Mouse (Mus musculus) kidney, embryonic 15.5 days (tissue): ENCODE results near the gene Birc5. TPM values are rescaled to one million over a fixed set of nuclear protein-coding genes. Genes with fewer than 3 reads are reported as not detected.

Source experiments
- ATAC-seq: fragments of 200-750 bp; cut with Nextera tagmentation; replicated peaks from 2 replicates; pipeline ENCODE4 v1.8.0; 2017; ENCODE audit warnings: moderate TSS enrichment; ENCODE audit not compliant: low FRiP score
- H3K27ac ChIP-seq: fragments of 300-500 bp; sonication (generic); 2 replicates; pipeline ENCODE4 v1.5.1; 2015; ENCODE audit warnings: mild to moderate bottlenecking, inconsistent platforms
- H3K27me3 ChIP-seq: fragments of 300-500 bp; sonication (generic); 2 replicates; pipeline ENCODE4 v1.6.1; 2015; ENCODE audit warnings: inconsistent platforms
- H3K36me3 ChIP-seq: fragments of 300-500 bp; sonication (generic); 2 replicates; pipeline ENCODE4 v1.6.1; 2015; ENCODE audit warnings: inconsistent platforms
- H3K4me1 ChIP-seq: fragments of 300-500 bp; sonication (generic); 2 replicates; pipeline ENCODE4 v1.6.1; 2015; ENCODE audit warnings: inconsistent platforms
- H3K4me2 ChIP-seq: fragments of 300-500 bp; sonication (generic); 2 replicates; pipeline ENCODE4 v1.6.1; 2015; ENCODE audit warnings: moderate library complexity, mild to moderate bottlenecking, inconsistent platforms
- H3K4me3 ChIP-seq: fragments of 300-500 bp; sonication (generic); replicated peaks from 2 replicates; pipeline ENCODE4 v1.5.1; 2015; ENCODE audit warnings: mild to moderate bottlenecking, inconsistent platforms
- H3K9ac ChIP-seq: fragments of 300-500 bp; sonication (generic); 2 replicates; pipeline ENCODE4 v1.6.1; 2015; ENCODE audit warnings: mild to moderate bottlenecking, inconsistent platforms
- H3K9me3 ChIP-seq: fragments of 300-500 bp; sonication (generic); replicated peaks from 2 replicates; pipeline ENCODE4 v1.6.1; 2016; ENCODE audit warnings: inconsistent platforms
- WGBS: fragments of 180-500 bp; shearing (Covaris S2); methylation state at CpG from one replicate; pipeline ENCODE4 v1.1.7; 2015; ENCODE audit warnings: mixed read lengths; 5-methylcytosine and 5-hydroxymethylcytosine counted together
- polyA plus RNA-seq: library from polyadenylated mRNA; unstranded; fragments of >200 nt; fragmentation: Nextera tagmentation; extraction: Ambion mirVana; gene quantifications from 2 replicates; pipeline ENCODE4 v1.2.1, GENCODE M21; 2015

Gene Birc5
- polyA plus RNA-seq, 1 experiment from 2014 or later, result 310 TPM

DNA sequence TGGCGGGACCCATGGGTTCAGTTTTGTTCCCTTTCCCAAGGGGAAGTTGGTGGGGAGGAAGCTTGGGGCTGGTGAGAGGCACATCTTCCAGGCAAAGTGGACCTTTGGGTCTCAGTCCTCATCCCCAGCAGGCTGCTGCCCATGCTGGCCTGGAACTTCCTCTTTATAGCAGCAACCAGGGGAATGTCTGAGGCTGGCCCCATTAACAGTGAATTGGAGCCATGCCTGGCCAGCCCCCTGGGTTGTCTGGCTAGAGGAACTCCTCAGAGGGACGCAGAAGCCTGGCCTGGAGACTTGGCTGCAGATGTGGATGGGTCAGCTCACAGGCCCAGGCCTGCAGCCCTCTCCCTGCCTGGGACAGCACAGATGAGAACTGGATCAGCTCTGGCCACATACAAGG, 15.8 kb downstream of the Birc5 start:
- ATAC-seq, result no peak

GRCm38 (mm10) chr11:117865988-117866387, 16.9 kb downstream of the Birc5 start:
- Histone ChIP-seq H3K4me2 (0 out of 2 replicates have a peak overlapping the region, but pooled peaks have one; percentile 26), H3K4me3 (no peak overlapping the region), H3K27ac (peak overlapping the region; percentile 41), H3K9me3 (no peaks in the 10 kb centered on the region), H3K4me1 (peaks cover 33% of the 10 kb centered on the region), H3K36me3 (no peaks in the 10 kb centered on the region), H3K27me3 (peaks cover 26% of the 10 kb centered on the region), H3K9ac (peak overlapping the region; percentile 18; the same call in 1 of the 2 replicates)
- 0 out of 2 replicates have a peak, but pooled peaks have one; percentile 41 for ATAC-seq
- 15% methylated on average over 6 of the region's 6 CpGs for WGBS

More for the DNA sequence above, 15.8 kb downstream of the Birc5 start:
- H3K4me1 ChIP-seq, result peaks cover 39% of the 10 kb centered on the region
- WGBS, result 71% methylated on average over 2 of the region's 2 CpGs
- no peaks in the 10 kb centered on the region for H3K9me3 ChIP-seq
- H3K36me3 ChIP-seq, result no peaks in the 10 kb centered on the region
- no peak overlapping the region for H3K9ac ChIP-seq
- H3K27me3 ChIP-seq, result peaks cover 38% of the 10 kb centered on the region
- H3K27ac ChIP-seq, result no peak overlapping the region
- no peak overlapping the region for H3K4me3 ChIP-seq
- H3K4me2 ChIP-seq, result no peak overlapping the region

- ATAC-seq, result no peak
- Histone ChIP-seq H3K4me2 (no peak overlapping the region), H3K27me3 (no peaks in the 10 kb centered on the region), H3K36me3 (no peaks in the 10 kb centered on the region), H3K27ac (no peak overlapping the region), H3K9ac (no peak overlapping the region), H3K4me1 (peaks cover 43% of the 10 kb centered on the region), H3K4me3 (no peak overlapping the region), H3K9me3 (no peaks in the 10 kb centered on the region)
- WGBS, result 40% methylated on average over 12 of the region's 12 CpGs
These were observed 21.8 kb downstream of the Birc5 start for GRCm38 (mm10) chr11:117870688-117871365.

GRCm38 (mm10) chr11:117871376-117871775, 22.3 kb downstream of the Birc5 start:
- H3K4me2 ChIP-seq, result no peak overlapping the region
- no peak overlapping the region for H3K27ac ChIP-seq
- ATAC-seq, result no peak
- peaks cover 40% of the 10 kb centered on the region for H3K4me1 ChIP-seq
- H3K4me3 ChIP-seq, result no peak overlapping the region
- H3K36me3 ChIP-seq, result no peaks in the 10 kb centered on the region
- 65% methylated on average over 5 of the region's 5 CpGs for WGBS
- H3K9me3 ChIP-seq, result no peaks in the 10 kb centered on the region
- no peak overlapping the region for H3K9ac ChIP-seq
- H3K27me3 ChIP-seq, result no peaks in the 10 kb centered on the region

- no peaks in the 10 kb centered on the region for H3K36me3 ChIP-seq
- peaks cover 37% of the 10 kb centered on the region for H3K4me1 ChIP-seq
- H3K27ac ChIP-seq, result no peak overlapping the region
- no peak for ATAC-seq
- no peaks in the 10 kb centered on the region for H3K27me3 ChIP-seq
- 65% methylated on average over 12 of the region's 12 CpGs for whole genome bisulfite sequencing
- H3K9ac ChIP-seq, result no peak overlapping the region
- no peaks in the 10 kb centered on the region for H3K9me3 ChIP-seq
- H3K4me3 ChIP-seq, result 0 out of 2 replicates have a peak overlapping the region, but pooled peaks have one; percentile 80
- H3K4me2 ChIP-seq, result peak overlapping the region; percentile 99
These were observed 23.0 kb downstream of the Birc5 start for GRCm38 (mm10) chr11:117871911-117872584.

GRCm38 (mm10) chr11:117872861-117873608, 24.0 kb downstream of the Birc5 start, which contains the start of gene Tha1:
TSS of gene Tha1 (minus strand) at chr11:117873481.
- peak within 1 kb of the TSS; percentile 67 for H3K27ac ChIP-seq
- peak within 1 kb of the TSS; percentile 99 for H3K4me2 ChIP-seq
- no peaks in the 10 kb centered on the region for H3K9me3 ChIP-seq
- H3K4me3 ChIP-seq, result peak within 1 kb of the TSS; percentile 80
- H3K27me3 ChIP-seq, result no peaks in the 10 kb centered on the region
- H3K9ac ChIP-seq, result peak within 1 kb of the TSS; percentile 70
- WGBS, result 1% methylated on average over 51 of the region's 51 CpGs
- no peaks in the 10 kb centered on the region for H3K36me3 ChIP-seq
- peak; percentile 75 for ATAC-seq
- peaks cover 46% of the 10 kb centered on the region for H3K4me1 ChIP-seq

DNA sequence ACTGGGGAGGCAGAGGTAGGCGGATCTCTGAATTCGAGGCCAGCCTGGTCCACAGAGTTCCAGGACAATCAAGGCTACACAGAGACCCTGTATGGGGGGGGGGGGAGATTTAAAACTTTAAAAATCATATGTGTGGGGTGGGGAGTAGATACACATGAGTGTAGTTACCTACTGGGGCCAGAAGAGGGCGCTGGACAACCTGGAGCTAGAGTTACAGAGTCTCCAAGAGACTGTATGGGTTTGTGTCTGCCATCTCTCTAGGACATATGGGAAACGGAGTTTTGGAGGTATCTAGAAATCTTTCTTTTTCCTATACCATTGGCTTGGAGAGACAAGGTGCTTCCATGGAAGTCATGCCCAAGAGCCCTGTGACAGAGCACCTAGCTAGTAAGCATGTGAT, 25.4 kb downstream of the Birc5 start:
- no peak overlapping the region for H3K9ac ChIP-seq
- 53% methylated on average over 4 of the region's 4 CpGs for WGBS
- ATAC-seq, result no peak
- H3K9me3 ChIP-seq, result no peaks in the 10 kb centered on the region
- H3K27ac ChIP-seq, result no peak overlapping the region
- H3K27me3 ChIP-seq, result no peaks in the 10 kb centered on the region
- H3K4me1 ChIP-seq, result peaks cover 60% of the 10 kb centered on the region
- H3K4me3 ChIP-seq, result no peak overlapping the region
- no peak overlapping the region for H3K4me2 ChIP-seq
- no peaks in the 10 kb centered on the region for H3K36me3 ChIP-seq

GRCm38 (mm10) chr11:117875681-117876080, 26.6 kb downstream of the Birc5 start:
- no peak overlapping the region for H3K27ac ChIP-seq
- no peak for ATAC-seq
- no peaks in the 10 kb centered on the region for H3K9me3 ChIP-seq
- H3K4me3 ChIP-seq, result no peak overlapping the region
- peaks cover 67% of the 10 kb centered on the region for H3K4me1 ChIP-seq
- H3K9ac ChIP-seq, result no peak overlapping the region
- H3K36me3 ChIP-seq, result no peaks in the 10 kb centered on the region
- no peaks in the 10 kb centered on the region for H3K27me3 ChIP-seq
- 47% methylated on average over 6 of the region's 6 CpGs for WGBS
- no peak overlapping the region for H3K4me2 ChIP-seq

DNA sequence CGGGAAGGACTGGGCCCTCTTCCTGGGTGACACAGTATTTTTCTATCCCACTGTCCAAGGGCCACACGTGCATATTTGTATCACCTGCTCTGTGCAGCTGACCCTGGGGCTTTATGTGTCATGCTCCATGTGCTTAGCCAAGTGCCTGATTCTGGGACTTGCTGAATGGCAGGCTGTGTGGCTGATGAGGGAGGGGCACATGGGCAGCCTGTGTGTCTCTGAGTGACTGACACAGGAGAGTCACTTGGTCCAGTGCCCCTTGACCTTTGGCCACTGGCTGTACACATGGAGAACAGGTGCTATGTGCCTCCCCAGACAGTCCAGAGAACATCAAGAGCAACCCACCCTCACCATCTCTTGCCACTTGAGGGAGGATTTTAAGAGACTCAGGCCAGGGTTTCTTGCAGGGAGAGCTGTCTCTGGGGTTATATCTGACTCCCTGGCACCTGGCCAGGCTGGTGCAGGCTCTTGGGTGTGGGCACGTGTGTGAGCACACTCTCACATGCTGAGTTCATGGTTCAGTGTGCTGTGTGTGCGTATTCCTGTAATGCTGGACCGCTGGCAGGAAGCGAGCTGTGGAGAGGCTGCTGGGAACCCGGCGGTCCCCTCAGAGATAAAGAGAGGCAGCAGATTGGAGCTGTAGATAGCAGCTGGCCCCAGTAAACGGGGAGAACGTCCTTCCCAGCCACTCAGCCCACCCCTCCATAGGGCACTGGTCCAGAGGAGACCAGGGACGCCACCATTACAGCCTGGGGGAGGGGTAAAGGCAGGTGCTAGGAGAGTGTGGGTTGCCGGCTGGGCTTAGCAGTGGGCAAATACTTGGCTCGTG, 29.1 kb downstream of the Birc5 start:
- H3K9ac ChIP-seq, result 0 out of 2 replicates have a peak overlapping the region, but pooled peaks have one; percentile 21
- WGBS, result 27% methylated on average over 13 of the region's 13 CpGs
- H3K9me3 ChIP-seq, result no peaks in the 10 kb centered on the region
- H3K4me2 ChIP-seq, result peak overlapping the region; percentile 33
- H3K36me3 ChIP-seq, result no peaks in the 10 kb centered on the region
- peaks cover 75% of the 10 kb centered on the region for H3K4me1 ChIP-seq
- peak; percentile 57 for ATAC-seq
- H3K4me3 ChIP-seq, result no peak overlapping the region
- H3K27me3 ChIP-seq, result no peaks in the 10 kb centered on the region
- peak overlapping the region; percentile 72 for H3K27ac ChIP-seq

DNA sequence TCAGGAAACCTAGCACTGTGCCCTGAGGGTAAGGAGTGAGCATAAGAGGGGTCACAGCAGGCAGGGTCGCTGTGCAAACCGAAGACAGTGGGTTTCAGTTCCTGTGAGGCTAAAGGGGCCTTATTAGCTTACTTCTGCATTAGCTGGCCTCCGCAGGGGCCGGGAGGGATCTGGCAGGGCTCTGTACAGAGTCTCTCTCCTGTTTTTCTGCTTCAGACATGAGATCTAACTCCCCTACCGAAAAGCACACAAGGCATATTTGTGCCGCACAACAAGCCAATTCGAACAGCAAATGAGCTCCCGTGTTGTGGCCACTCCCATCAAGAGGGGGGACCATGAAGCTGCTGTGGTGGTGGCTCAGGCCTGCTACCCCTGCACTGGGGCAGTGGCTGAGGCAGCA, 29.8 kb downstream of the Birc5 start:
- Histone ChIP-seq H3K4me3 (no peak overlapping the region), H3K36me3 (no peaks in the 10 kb centered on the region), H3K4me1 (peaks cover 70% of the 10 kb centered on the region), H3K9me3 (no peaks in the 10 kb centered on the region), H3K9ac (no peak overlapping the region), H3K27me3 (no peaks in the 10 kb centered on the region), H3K27ac (peak overlapping the region; percentile 72), H3K4me2 (peak overlapping the region; percentile 33)
- 27% methylated on average over 8 of the region's 8 CpGs for WGBS
- no peak for ATAC-seq

DNA sequence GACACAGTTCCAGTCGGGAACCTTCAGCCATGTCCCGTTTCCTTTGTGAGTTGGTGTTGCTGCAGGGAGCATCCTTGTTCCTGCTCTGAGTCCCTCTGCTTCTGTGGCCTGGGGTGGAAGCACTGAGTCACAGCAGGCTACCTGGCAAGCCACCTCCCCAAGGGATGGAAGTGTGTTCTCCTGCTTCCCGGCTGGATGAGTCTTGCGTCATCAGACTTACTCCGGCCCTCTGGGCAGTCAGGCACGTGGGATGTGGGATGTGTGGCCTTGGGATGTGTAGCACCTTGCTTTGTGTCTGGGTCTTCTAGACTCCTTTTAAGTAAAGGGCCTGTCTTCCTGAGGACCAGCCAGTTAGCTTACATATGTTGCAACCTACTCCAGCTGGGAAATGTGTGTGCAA, 30.6 kb downstream of the Birc5 start:
- Histone ChIP-seq H3K9me3 (no peaks in the 10 kb centered on the region), H3K27ac (0 out of 2 replicates have a peak overlapping the region, but pooled peaks have one; percentile 72), H3K4me1 (peaks cover 70% of the 10 kb centered on the region), H3K36me3 (no peaks in the 10 kb centered on the region), H3K4me2 (no peak overlapping the region), H3K27me3 (no peaks in the 10 kb centered on the region), H3K4me3 (no peak overlapping the region), H3K9ac (no peak overlapping the region)
- WGBS, result 74% methylated on average over 6 of the region's 6 CpGs
- ATAC-seq, result no peak
